Mouse (Mus musculus) heart, embryonic 13.5 days (tissue): ENCODE measurements around the gene Esrrb. TPM values are rescaled to one million over a fixed set of nuclear protein-coding genes. Genes with fewer than 3 reads are reported as not detected.
A peak's percentile ranks its signal among the peaks of the same experiment; 100 is the strongest.

ENCODE experiments used
- ATAC-seq: fragments of 200-750 bp; cut with Nextera tagmentation; 2 replicates; pipeline ENCODE4 v1.8.0; 2017; ENCODE audit warnings: moderate TSS enrichment; ENCODE audit not compliant: insufficient number of reproducible peaks, low FRiP score, low TSS enrichment; ENCODE audit errors: extremely low read depth
- H3K27ac ChIP-seq: fragments of 300-500 bp; sonication (generic); replicated peaks from 2 replicates; pipeline ENCODE4 v1.5.1; 2015; ENCODE audit warnings: moderate library complexity, mild to moderate bottlenecking, inconsistent platforms
- H3K27me3 ChIP-seq: fragments of 300-500 bp; sonication (generic); replicated peaks from 2 replicates; pipeline ENCODE4 v1.6.1; 2015; ENCODE audit warnings: mild to moderate bottlenecking, inconsistent platforms
- H3K36me3 ChIP-seq: fragments of 300-500 bp; sonication (generic); 2 replicates; pipeline ENCODE4 v1.6.1; 2015; ENCODE audit warnings: mild to moderate bottlenecking, inconsistent platforms
- H3K4me1 ChIP-seq: fragments of 300-500 bp; sonication (generic); 2 replicates; pipeline ENCODE4 v1.6.1; 2015; ENCODE audit warnings: inconsistent platforms
- H3K4me2 ChIP-seq: fragments of 300-500 bp; sonication (generic); 2 replicates; pipeline ENCODE4 v1.6.1; 2015; ENCODE audit warnings: inconsistent platforms, mild to moderate bottlenecking, moderate library complexity
- H3K4me3 ChIP-seq: fragments of 300-500 bp; sonication (generic); 2 replicates; pipeline ENCODE4 v1.5.1; 2015; ENCODE audit warnings: moderate library complexity, mild to moderate bottlenecking, inconsistent platforms
- H3K9ac ChIP-seq: fragments of 300-500 bp; sonication (generic); 2 replicates; pipeline ENCODE4 v1.6.1; 2015; ENCODE audit warnings: inconsistent platforms, mild to moderate bottlenecking, moderate library complexity
- H3K9me3 ChIP-seq: fragments of 300-500 bp; sonication (generic); 2 replicates; pipeline ENCODE4 v1.6.1; 2016; ENCODE audit warnings: inconsistent platforms
- WGBS: fragments of 180-500 bp; shearing (Covaris S2); methylation state at CpG from one replicate; pipeline ENCODE4 v1.1.7; 2015; ENCODE audit warnings: mixed read lengths; 5-methylcytosine and 5-hydroxymethylcytosine counted together
- polyA plus RNA-seq: library from polyadenylated mRNA; unstranded; fragments of >200 nt; fragmentation: Nextera tagmentation; extraction: Ambion mirVana; gene quantifications from 2 replicates; pipeline ENCODE4 v1.2.1, GENCODE M21; 2015

Gene Esrrb
- polyA plus RNA-seq, 1 experiment from 2014 or later: 3.0 TPM

DNA sequence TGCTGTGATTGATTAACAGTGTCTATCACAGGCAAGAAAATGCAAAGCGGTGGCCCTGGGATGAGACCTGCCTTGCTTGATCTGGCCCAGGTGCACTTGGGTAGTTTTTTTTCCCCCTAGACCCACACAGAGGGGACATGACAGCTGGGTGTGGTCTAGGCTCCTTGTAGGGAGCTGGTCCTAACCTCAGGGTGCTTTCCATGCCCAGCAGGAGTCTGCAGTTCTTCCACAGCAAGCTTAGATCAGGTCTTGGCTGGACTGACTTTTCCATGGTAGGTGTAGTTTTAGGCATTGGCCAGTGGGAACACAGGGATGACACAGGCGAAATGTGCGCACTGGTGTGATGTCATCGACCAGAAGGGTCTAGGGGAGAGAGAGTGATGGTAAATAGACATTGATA lies 136.2 kb downstream of the Esrrb start:
- peaks cover 39% of the 10 kb centered on the region for H3K4me1 ChIP-seq
- H3K4me2 ChIP-seq: no peak overlapping the region
- H3K9me3 ChIP-seq: no peaks in the 10 kb centered on the region
- no peak for ATAC-seq
- 93% methylated on average over 4 of the region's 4 CpGs for WGBS
- H3K4me3 ChIP-seq: no peak overlapping the region
- H3K27me3 ChIP-seq: no peaks in the 10 kb centered on the region
- H3K36me3 ChIP-seq: no peaks in the 10 kb centered on the region
- no peak overlapping the region for H3K27ac ChIP-seq
- no peak overlapping the region for H3K9ac ChIP-seq

DNA sequence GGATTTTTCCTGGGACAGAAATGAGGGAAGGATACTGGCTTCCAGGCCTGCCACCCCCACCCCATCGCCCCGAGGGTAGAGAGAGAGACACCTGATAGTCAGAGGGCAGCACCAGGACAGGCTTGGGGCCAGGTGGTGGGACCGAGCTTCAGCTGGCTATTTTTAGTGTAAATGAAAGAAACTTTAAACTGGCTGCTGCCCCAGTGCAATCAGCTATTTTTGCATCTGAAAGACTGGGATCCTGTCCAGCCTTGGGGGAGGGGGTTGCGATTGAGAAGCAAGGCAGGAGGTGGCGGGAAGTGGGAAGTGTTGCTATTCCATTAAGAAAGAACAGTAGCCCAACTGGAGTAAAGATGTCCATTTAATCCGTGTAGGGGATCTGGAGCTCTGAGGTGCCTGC lies 137.8 kb downstream of the Esrrb start:
- no peaks in the 10 kb centered on the region for H3K9me3 ChIP-seq
- H3K27me3 ChIP-seq: no peaks in the 10 kb centered on the region
- peak overlapping the region; percentile 83 for H3K27ac ChIP-seq
- no peak overlapping the region for H3K9ac ChIP-seq
- peak overlapping the region; percentile 30 for H3K4me2 ChIP-seq
- WGBS: 4% methylated on average over 6 of the region's 6 CpGs
- H3K4me3 ChIP-seq: no peak overlapping the region
- ATAC-seq: peak; percentile 43; the same call in 1 of the 2 replicates
- no peaks in the 10 kb centered on the region for H3K36me3 ChIP-seq
- peaks cover 25% of the 10 kb centered on the region for H3K4me1 ChIP-seq

DNA sequence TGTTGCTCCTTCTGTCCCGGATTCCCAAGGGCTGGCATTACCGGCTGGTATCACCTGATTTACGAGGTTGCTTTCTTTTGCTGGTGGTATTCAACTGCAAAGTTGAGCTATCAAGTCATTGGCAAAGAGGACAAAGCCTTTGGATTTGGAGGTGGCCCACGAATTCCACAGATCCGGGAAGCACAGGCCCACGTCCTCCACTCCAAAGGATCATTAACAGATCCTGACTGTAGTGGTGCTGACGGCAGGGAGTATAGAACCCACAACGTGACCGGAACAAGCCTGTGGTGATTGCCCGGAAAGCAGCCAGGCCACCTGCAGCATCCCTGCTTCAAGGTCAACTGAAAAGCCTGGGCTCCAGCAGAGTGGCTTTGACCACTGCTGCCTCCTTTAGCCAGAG lies 140.8 kb downstream of the Esrrb start:
- WGBS: 67% methylated on average over 10 of the region's 10 CpGs
- no peaks in the 10 kb centered on the region for H3K9me3 ChIP-seq
- H3K9ac ChIP-seq: no peak overlapping the region

DNA sequence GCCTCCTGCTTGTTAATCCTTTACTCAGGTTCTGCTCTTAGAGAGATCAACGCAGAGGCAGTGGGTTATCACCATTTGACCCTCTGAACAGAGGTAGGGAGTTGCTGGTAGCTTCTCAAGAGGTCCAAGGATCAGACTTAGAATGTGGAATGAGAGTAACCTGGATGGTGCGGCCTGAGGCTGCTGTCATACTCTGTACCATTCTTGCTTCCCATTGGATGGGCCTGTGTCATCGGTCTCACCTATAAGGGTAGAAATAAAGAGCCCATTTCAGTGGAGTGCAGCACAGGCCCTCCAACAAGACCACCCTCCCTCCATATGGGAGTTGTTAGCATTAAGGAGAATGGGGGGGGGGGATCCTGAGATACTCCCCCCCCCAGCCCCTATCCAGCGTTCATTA lies 143.0 kb downstream of the Esrrb start:
- no peak overlapping the region for H3K9ac ChIP-seq
- no peaks in the 10 kb centered on the region for H3K36me3 ChIP-seq
- 80% methylated on average over 4 of the region's 4 CpGs for WGBS
- no peak overlapping the region for H3K4me3 ChIP-seq
- H3K4me1 ChIP-seq: peaks cover 18% of the 10 kb centered on the region
- ATAC-seq: no peak; the same call in 1 of the 2 replicates
- no peak overlapping the region for H3K27ac ChIP-seq
- no peaks in the 10 kb centered on the region for H3K9me3 ChIP-seq
- H3K27me3 ChIP-seq: no peaks in the 10 kb centered on the region
- H3K4me2 ChIP-seq: no peak overlapping the region

More for the DNA sequence above, 140.8 kb downstream of the Esrrb start:
- H3K27me3 ChIP-seq: no peaks in the 10 kb centered on the region
- H3K4me1 ChIP-seq: peaks cover 25% of the 10 kb centered on the region
- no peak overlapping the region for H3K4me2 ChIP-seq
- no peak overlapping the region for H3K27ac ChIP-seq
- no peak overlapping the region for H3K4me3 ChIP-seq
- no peak for ATAC-seq
- no peaks in the 10 kb centered on the region for H3K36me3 ChIP-seq

DNA sequence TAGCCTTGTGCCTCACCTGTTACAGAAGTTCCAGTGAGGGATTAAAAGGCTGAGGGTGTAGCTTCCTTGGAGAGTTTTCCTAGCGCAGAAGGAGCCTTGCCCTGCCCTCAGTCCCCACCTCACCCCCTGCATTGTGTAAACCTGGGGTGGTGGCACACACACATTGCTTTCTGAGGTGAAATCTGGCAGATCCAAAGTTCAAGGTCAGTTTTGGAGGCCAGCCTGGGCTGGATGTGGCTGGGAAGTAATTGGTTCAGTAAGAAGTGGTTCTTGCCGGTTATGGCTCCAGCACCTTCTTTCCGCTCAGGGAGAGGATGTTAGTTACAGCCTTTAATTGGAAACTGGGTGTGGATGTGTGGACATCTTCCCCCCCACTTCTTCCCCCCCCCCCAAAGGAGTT lies 143.4 kb downstream of the Esrrb start:
- no peak overlapping the region for H3K4me2 ChIP-seq
- 88% methylated on average over 3 of the region's 3 CpGs for WGBS
- ATAC-seq: no peak

DNA sequence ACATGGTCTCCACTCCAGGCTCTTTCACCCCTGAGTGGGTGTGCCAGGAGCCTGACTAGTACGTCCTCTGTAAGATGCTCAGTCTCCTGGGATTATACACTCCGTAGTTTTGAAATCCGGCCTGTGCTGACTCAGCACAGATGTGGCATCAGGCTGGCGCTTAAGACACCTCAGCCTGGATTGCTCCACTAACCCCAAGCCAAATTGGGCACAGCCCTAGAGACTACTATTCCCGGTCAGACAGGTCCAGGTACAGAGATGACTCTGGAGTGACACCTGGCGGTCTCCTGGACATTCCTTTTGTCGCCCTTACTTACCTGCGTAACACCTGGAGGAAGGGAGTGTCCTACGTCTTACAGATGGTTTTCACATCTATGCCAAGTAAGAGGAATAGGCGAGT lies 146.8 kb downstream of the Esrrb start:
- no peaks in the 10 kb centered on the region for H3K27me3 ChIP-seq
- no peaks in the 10 kb centered on the region for H3K9me3 ChIP-seq
- no peak for ATAC-seq
- H3K36me3 ChIP-seq: no peaks in the 10 kb centered on the region
- no peak overlapping the region for H3K4me2 ChIP-seq
- H3K27ac ChIP-seq: no peak overlapping the region
- H3K4me1 ChIP-seq: peaks cover 16% of the 10 kb centered on the region
- no peak overlapping the region for H3K4me3 ChIP-seq
- WGBS: 82% methylated on average over 10 of the region's 10 CpGs
- no peak overlapping the region for H3K9ac ChIP-seq

More for the DNA sequence above, 143.4 kb downstream of the Esrrb start:
- Histone ChIP-seq H3K36me3 (no peaks in the 10 kb centered on the region), H3K9ac (no peak overlapping the region), H3K9me3 (no peaks in the 10 kb centered on the region), H3K4me3 (no peak overlapping the region), H3K27ac (no peak overlapping the region), H3K4me1 (peaks cover 18% of the 10 kb centered on the region), H3K27me3 (no peaks in the 10 kb centered on the region)

DNA sequence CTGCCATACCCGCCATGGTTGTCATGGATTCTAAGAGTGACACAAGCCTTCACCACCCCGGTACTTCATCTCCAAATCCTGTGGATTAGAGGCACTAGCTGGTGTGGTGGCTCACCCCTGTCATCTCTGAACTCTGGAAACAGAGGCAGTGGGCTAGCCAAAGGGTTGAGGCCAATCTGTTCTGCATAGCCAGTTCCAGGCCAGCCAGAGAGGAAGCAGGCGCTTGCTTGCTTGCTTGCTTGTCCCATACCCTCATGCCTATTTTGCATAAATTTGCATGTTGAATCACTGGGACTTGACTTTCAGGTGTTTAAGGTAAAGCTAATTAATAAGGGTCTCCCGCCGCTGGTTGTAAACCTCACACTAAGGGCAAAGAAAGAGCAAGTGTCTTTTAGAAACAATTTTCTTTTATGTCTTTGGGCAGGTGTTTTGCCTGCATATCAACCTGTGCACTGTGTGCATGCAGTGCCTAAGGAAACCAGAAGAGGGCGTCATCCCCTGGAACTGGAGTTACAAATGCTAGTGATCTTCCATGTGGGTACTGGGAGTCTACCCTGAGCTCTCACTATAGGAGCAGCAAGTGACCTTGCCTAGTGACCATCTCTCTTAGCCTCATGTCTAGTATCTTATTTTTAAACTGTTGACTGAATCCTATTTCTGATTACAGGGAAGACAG lies 147.5 kb downstream of the Esrrb start:
- no peak for ATAC-seq
- Histone ChIP-seq H3K27me3 (no peaks in the 10 kb centered on the region), H3K4me1 (peaks cover 16% of the 10 kb centered on the region), H3K27ac (no peak overlapping the region), H3K9ac (no peak overlapping the region), H3K4me2 (no peak overlapping the region), H3K4me3 (no peak overlapping the region), H3K36me3 (0 out of 2 replicates have a peak, but pooled peaks cover 2% of the 10 kb centered on the region), H3K9me3 (no peaks in the 10 kb centered on the region)
- 72% methylated on average over 6 of the region's 6 CpGs for WGBS

DNA sequence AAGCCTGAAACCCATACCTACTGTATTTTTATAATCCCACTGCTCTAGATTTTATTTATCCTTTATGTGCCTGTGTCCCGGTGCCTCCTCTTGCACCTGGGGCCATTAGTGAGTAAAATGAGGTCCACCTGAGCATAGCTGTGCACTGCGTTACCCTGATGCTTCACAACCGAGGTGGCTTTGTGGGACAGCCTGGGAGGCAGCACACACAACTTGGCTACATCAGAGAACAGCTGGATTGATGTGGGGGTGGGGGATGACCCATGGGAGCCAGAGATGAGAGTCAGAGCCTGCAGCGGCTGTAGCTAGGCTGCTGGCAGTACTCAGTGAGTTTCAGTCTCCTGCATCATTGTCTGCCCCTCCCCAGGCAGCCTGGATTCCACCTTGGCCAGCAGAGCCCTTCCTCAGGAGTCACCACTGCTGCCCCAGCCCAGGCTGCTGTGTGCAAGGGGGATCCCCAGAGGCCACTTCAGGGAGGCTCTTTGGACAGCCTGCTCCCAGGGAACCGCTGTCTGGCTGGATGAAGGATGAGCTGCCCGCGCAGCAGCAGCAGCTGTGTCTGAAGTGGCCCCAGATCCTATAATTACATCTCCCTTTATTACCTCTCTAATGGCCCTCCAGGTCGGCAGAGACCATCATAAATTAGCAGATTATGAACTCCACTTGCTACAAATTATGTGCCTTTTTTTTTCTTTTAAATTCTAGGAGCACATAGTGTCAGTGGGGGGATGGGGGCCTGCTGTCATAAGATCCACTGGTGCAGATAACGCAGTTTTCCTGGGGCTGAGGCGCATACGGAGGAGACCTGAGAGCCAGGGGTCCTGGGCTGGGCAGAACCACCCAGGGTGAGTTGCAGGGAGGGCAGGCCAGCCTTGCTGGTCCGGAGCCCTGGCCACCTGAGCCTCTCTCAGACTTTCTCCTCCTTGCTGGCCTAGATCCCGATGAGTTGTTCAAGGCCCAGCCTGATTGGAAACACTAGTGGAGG lies 148.7 kb downstream of the Esrrb start:
- Histone ChIP-seq H3K4me3 (no peak overlapping the region), H3K36me3 (0 out of 2 replicates have a peak, but pooled peaks cover 2% of the 10 kb centered on the region), H3K27ac (no peak overlapping the region), H3K4me1 (peaks cover 16% of the 10 kb centered on the region), H3K4me2 (no peak overlapping the region), H3K9ac (no peak overlapping the region), H3K27me3 (no peaks in the 10 kb centered on the region), H3K9me3 (no peaks in the 10 kb centered on the region)
- ATAC-seq: no peak
- WGBS: 48% methylated on average over 13 of the region's 13 CpGs

DNA sequence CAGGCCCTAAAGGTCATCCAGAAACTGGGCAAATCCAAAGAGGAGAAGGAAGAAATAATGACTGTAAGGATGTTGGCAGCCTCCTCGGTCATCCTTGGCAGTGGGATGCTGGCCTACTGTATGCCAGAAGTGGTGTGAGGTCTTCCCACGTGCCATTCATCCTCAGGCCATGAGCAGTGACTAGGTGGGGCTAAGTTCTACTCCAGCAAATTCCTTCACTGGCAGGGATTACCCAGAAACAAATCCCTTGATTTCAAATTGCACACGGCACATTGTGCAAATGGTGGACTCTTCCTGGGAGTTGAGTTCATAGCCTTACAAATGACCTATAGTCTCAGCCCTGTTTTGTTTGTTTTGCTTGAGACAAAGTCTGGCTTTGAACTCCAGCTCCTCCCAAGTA lies 151.4 kb downstream of the Esrrb start:
- Histone ChIP-seq H3K27ac (no peak overlapping the region), H3K9ac (no peak overlapping the region), H3K36me3 (peaks cover 8% of the 10 kb centered on the region), H3K4me1 (peaks cover 16% of the 10 kb centered on the region), H3K4me2 (no peak overlapping the region), H3K9me3 (peaks cover 5% of the 10 kb centered on the region; the same call in 1 of the 2 replicates), H3K4me3 (no peak overlapping the region), H3K27me3 (no peaks in the 10 kb centered on the region)
- no peak for ATAC-seq
- WGBS: 81% methylated on average over 3 of the region's 3 CpGs

DNA sequence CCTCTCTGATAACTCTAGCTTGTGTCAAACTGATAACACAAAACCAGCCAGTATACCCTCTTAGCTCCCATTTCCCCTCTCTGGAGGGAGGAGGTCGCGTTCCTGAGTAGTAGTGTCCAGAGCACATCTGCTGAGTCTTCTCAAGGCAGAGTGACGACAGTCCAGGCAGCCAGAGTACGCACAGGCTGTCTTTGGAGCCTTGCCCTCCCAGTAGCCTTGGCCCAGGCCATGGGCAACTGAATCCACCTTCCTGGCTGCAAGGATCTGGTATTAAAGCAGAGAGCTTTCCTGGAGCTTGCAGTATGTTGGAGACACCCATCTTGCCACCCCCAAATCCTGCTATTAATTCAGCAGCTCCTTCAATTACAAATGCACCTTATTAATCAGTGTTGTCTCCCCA lies 152.7 kb downstream of the Esrrb start:
- 55% methylated on average over 4 of the region's 4 CpGs for WGBS
- Histone ChIP-seq H3K4me1 (peaks cover 16% of the 10 kb centered on the region), H3K9ac (no peak overlapping the region), H3K27me3 (peaks cover 5% of the 10 kb centered on the region; the same call in 1 of the 2 replicates), H3K36me3 (peaks cover 8% of the 10 kb centered on the region), H3K27ac (no peak overlapping the region), H3K4me3 (no peak overlapping the region), H3K4me2 (no peak overlapping the region), H3K9me3 (peaks cover 5% of the 10 kb centered on the region; the same call in 1 of the 2 replicates)
- ATAC-seq: no peak

DNA sequence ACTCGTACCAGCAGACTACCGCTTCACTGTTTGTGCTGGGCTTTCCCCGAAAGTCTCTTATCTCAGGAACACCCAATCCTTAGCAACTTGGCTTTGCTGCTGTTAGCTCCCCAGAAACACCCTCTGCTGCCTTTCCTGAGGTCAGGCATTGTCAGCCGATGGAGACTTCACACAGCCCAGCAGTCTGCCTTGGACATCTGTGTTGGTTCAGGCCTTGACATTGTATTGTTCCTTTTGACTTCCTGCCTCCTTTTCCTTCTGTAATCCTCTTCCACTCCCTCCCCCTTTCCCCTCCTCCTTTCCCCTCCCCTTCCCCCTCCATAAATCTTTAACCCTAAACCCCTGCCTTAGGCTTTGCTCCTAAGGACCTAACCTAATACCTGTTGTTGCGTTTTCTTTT lies 155.7 kb downstream of the Esrrb start:
- Histone ChIP-seq H3K9me3 (peaks cover 5% of the 10 kb centered on the region; the same call in 1 of the 2 replicates), H3K36me3 (peaks cover 8% of the 10 kb centered on the region), H3K4me2 (no peak overlapping the region), H3K4me1 (peaks cover 9% of the 10 kb centered on the region), H3K4me3 (no peak overlapping the region), H3K27ac (no peak overlapping the region), H3K9ac (no peak overlapping the region), H3K27me3 (peaks cover 25% of the 10 kb centered on the region)
- WGBS: 52% methylated on average over 5 of the region's 5 CpGs
- no peak for ATAC-seq
